Mouse (Mus musculus): ENCODE results near the gene Plekha6. TPM values are rescaled to one million over a fixed set of nuclear protein-coding genes. Genes with fewer than 3 reads are reported as not detected.

The Plekha6 gene
- polyA plus RNA-seq, 1 experiment from 2014 or later: 25.8 TPM

DNA sequence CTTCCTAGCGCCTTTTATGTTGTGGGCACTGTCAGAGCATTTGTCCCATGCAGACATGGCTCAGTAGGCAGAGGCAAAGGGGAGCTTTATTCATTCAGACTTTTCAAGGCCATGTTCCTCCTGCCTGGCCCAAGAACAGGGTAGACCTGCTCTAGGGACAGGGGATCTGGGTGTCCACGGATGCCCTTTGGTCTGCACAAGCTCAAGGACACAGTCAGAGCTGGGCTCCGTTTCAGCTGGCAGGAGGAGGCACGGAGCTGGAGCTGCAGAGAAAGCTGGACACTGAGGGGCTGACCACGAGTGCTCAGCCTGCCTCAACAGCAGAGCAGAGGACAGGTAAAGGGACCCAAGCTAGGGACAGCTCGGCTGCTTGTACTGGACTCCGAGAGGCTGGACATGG is 46.8 kb downstream of the Plekha6 start:
- peaks cover 63% of the 10 kb centered on the region for H3K4me1 ChIP-seq

DNA sequence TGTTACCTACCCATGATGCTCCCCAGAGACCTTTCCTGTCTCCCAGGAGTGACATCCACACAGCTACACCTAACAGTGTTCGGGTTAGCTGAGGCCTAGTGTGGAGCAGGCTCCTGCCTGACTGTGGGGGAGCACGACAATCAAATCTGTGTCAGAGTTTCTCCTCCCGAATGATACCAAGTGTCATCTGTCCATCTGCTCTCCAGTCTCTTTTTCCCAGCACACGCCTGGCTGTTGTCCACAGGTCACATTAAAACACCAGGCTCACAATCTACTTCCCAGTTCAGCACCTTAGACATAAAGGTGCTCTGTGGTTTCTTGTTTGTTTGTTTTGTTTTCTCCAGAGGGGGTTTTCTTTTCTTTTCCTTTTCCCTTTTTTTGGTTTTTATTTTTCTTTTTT is 48.3 kb downstream of the Plekha6 start:
- Histone ChIP-seq H3K4me2 (replicated peaks) (no peak overlapping the region), H3K4me1 (peaks cover 78% of the 10 kb centered on the region), H3K36me3 (no peaks in the 10 kb centered on the region), H3K27ac (no peak overlapping the region), H3K9ac (no peak overlapping the region), H3K27me3 (no peaks in the 10 kb centered on the region), H3K4me3 (no peak overlapping the region), H3K9me3 (replicated peaks) (no peaks in the 10 kb centered on the region)
- WGBS: 61% methylated on average over 4 of the region's 4 CpGs
- ATAC-seq (ENCODE audit: low FRiP score): no peak

More for the DNA sequence above, 46.8 kb downstream of the Plekha6 start:
- no peak; the same call in 1 of the 2 replicates for ATAC-seq (ENCODE audit: low FRiP score)
- Histone ChIP-seq H3K4me3 (no peak overlapping the region), H3K9me3 (replicated peaks) (no peaks in the 10 kb centered on the region), H3K4me2 (replicated peaks) (0 out of 2 replicates have a peak overlapping the region, but pooled peaks have one; percentile 24), H3K27ac (peak overlapping the region; percentile 83), H3K36me3 (no peaks in the 10 kb centered on the region), H3K9ac (no peak overlapping the region), H3K27me3 (no peaks in the 10 kb centered on the region)
- 65% methylated on average over 7 of the region's 7 CpGs for WGBS

DNA sequence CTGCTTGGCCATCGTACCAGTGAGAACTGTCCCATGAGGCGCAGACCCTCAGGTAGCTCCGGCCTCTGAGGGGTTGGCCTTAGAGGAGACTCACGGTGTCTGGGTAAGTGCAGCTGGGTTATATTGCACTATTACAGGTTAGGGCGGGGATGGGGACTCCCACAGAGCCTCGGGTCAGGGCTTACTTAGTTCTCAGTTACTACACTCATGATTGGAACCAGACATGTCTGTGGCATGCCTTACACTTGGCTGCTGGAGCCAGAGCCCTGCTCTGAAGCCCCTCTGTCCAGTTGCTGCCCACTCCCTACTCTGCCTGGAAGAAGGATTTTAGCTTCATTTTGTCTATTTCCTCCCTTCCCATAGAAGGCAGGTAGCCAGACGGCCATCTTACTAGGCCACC is 49.1 kb downstream of the Plekha6 start:
- Histone ChIP-seq H3K27ac (no peak overlapping the region), H3K4me2 (replicated peaks) (no peak overlapping the region), H3K36me3 (no peaks in the 10 kb centered on the region), H3K4me3 (no peak overlapping the region), H3K27me3 (no peaks in the 10 kb centered on the region), H3K9me3 (replicated peaks) (no peaks in the 10 kb centered on the region), H3K4me1 (peaks cover 82% of the 10 kb centered on the region), H3K9ac (no peak overlapping the region)
- WGBS: 72% methylated on average over 7 of the region's 7 CpGs
- no peak for ATAC-seq (ENCODE audit: low FRiP score)

DNA sequence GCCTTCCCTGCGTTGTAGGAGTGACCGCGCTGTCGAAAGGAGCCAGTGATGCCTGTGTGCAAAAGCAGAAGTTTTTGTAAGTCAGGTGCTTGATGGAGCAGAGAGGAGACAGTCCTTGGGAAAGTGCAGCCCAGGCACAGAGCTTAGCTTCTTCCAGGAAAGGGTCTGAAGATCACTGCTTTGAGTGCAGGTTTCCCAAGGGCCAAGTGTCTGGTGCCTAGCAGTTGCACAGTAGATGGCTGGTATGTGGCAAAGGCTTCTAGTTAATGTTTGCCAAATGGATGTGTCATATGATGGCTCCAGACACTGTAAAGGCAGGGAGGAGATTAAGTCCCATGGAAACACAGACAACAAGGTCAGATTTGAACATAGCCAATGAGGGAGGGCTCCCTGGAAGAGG is 49.9 kb downstream of the Plekha6 start:
- H3K4me1 ChIP-seq: peaks cover 86% of the 10 kb centered on the region
- no peak overlapping the region for H3K27ac ChIP-seq
- H3K4me2 ChIP-seq (replicated peaks): no peak overlapping the region
- H3K27me3 ChIP-seq: no peaks in the 10 kb centered on the region
- H3K9me3 ChIP-seq (replicated peaks): no peaks in the 10 kb centered on the region
- 96% methylated on average over 4 of the region's 4 CpGs for WGBS
- no peak overlapping the region for H3K9ac ChIP-seq
- no peak overlapping the region for H3K4me3 ChIP-seq
- H3K36me3 ChIP-seq: no peaks in the 10 kb centered on the region
- ATAC-seq (ENCODE audit: low FRiP score): no peak

DNA sequence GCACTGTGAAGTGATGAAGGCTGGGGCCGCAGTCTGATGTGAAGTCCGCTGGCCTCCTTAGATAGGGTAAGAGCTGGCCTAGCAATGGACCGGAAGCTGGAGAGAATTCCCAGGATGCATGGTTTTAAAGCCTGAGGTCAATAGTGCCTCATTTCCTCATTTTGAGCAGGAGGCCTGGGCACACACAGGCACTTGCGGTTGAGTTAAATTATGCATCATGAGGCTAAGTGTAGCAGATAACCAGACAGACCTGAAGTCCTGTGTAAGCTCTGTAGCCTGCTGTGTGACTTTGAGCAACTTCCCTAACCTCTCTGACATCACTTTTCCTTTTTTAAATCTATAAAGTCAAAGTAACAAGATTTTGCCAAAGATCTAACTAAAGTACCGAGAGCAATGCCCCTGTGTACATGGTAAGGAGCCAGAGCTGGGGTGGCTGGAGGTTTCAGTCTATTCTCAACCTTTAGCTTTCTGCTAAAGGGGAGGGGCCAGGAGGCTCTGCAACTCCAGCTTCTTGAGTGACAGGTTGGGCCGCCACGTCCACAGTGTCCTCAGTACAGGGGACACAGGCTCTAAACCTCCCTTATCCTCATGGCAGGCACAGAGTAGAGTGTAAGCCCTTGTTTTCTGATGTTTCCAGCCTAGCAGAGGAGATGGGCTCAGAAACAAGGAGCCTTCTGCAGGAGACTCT is 50.8 kb downstream of the Plekha6 start:
- Histone ChIP-seq H3K36me3 (no peaks in the 10 kb centered on the region), H3K27ac (peak overlapping the region; percentile 81; the same call in 1 of the 2 replicates), H3K27me3 (no peaks in the 10 kb centered on the region), H3K9ac (no peak overlapping the region; the same call in 1 of the 2 replicates), H3K4me2 (replicated peaks) (no peak overlapping the region), H3K9me3 (replicated peaks) (no peaks in the 10 kb centered on the region), H3K4me3 (no peak overlapping the region), H3K4me1 (peaks cover 83% of the 10 kb centered on the region)
- ATAC-seq (ENCODE audit: low FRiP score): no peak
- 68% methylated on average over 7 of the region's 7 CpGs for WGBS

DNA sequence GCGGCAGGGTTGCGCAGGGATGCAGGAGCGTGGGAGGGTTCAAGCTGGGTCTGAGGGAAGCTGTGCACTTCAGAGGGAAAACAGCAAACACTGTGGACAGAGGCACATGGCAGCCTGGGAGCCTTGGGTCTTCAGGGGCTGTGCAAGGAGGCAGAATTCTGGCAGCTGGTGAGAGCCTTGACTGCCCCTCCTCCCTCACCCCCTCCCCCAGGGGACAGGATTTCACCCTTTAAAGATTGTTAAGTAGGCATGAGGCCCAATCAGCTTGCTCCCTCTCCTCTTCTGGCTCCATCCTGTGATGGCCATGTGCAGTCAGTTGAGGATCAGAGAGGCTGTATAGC is 51.3 kb downstream of the Plekha6 start:
- 63% methylated on average over 3 of the region's 3 CpGs for WGBS
- peak; percentile 39; the same call in 1 of the 2 replicates for ATAC-seq (ENCODE audit: low FRiP score)
- no peak overlapping the region for H3K9ac ChIP-seq
- H3K27ac ChIP-seq: peak overlapping the region; percentile 81
- peaks cover 77% of the 10 kb centered on the region for H3K4me1 ChIP-seq
- no peaks in the 10 kb centered on the region for H3K9me3 ChIP-seq (replicated peaks)
- no peak overlapping the region for H3K4me3 ChIP-seq
- no peaks in the 10 kb centered on the region for H3K27me3 ChIP-seq
- no peak overlapping the region for H3K4me2 ChIP-seq (replicated peaks)
- H3K36me3 ChIP-seq: no peaks in the 10 kb centered on the region

DNA sequence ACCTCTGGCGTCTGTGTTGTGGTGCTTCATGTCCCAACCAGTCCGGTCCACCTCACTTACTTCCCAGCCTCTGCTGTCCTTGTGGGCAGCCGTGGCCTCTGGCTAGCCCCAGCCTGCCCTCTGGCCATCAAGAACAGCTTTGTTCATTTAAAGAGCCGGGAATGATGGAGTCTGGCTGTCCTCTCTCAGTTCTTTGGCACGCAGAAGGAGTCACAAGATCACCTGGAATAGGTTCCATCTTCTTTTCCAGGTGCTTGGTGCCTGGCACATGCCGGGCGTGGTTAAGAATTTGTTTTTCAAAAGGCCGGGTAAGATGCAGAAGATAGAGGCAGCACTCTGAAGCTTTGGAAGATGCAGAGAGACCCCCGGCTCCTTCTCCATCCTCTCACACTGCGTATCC is 51.7 kb downstream of the Plekha6 start:
- H3K9ac ChIP-seq: no peak overlapping the region
- ATAC-seq (ENCODE audit: low FRiP score): no peak; the same call in 1 of the 2 replicates
- no peaks in the 10 kb centered on the region for H3K27me3 ChIP-seq
- H3K4me3 ChIP-seq: no peak overlapping the region
- no peaks in the 10 kb centered on the region for H3K9me3 ChIP-seq (replicated peaks)
- WGBS: 74% methylated on average over 10 of the region's 10 CpGs
- peaks cover 73% of the 10 kb centered on the region for H3K4me1 ChIP-seq
- no peaks in the 10 kb centered on the region for H3K36me3 ChIP-seq
- H3K27ac ChIP-seq: peak overlapping the region; percentile 81
- H3K4me2 ChIP-seq (replicated peaks): no peak overlapping the region

DNA sequence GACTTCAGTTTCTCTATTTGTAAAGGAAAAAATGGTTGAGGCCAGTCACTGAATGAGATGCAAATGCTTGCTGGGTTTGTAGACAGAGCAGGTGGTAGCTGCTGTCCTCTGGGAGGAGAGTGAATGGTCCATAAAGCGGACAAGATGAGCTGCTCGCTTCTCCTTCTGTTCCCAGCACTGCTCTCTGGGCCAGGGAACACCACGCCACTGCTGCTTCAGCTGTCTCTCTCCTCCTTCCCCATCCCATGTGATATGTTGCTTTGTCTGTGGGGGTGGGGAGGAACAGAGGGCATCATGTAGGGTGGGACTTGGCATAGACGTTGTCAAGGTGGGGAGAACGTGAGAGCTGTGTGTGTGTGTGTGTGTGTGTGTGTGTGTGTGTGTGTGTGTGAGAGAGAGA is 53.0 kb downstream of the Plekha6 start:
- H3K9me3 ChIP-seq (replicated peaks): no peaks in the 10 kb centered on the region
- no peak overlapping the region for H3K4me2 ChIP-seq (replicated peaks)
- peak overlapping the region; percentile 81 for H3K27ac ChIP-seq
- no peaks in the 10 kb centered on the region for H3K27me3 ChIP-seq
- ATAC-seq (ENCODE audit: low FRiP score): peak; percentile 70
- peaks cover 72% of the 10 kb centered on the region for H3K4me1 ChIP-seq
- H3K9ac ChIP-seq: 0 out of 2 replicates have a peak overlapping the region, but pooled peaks have one; percentile 1
- WGBS: 34% methylated on average over 5 of the region's 5 CpGs
- no peak overlapping the region for H3K4me3 ChIP-seq
- no peaks in the 10 kb centered on the region for H3K36me3 ChIP-seq

DNA sequence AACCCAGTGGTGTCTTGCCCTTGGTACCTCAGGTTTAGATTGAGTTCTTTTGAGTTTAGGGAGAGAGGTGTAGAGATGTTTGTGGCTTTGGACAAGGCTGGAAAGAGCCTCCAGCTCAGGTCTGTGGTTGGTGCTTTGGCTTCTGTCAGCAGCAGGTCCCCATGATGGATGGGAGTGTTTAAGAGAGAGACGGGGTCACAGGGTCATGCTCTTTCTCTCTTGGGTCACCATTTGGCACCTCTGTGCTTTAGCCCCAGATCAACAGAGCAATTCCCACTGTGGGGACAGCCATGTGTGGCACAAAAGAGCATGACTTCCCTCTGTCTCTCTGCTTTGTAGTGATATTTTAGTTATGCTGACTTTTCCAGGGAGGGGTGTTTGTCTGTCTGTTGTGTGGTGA is 55.1 kb downstream of the Plekha6 start:
- no peak for ATAC-seq (ENCODE audit: low FRiP score)
- Histone ChIP-seq H3K4me3 (no peak overlapping the region), H3K4me1 (peaks cover 73% of the 10 kb centered on the region), H3K36me3 (no peaks in the 10 kb centered on the region), H3K9me3 (replicated peaks) (no peaks in the 10 kb centered on the region), H3K9ac (no peak overlapping the region), H3K27me3 (no peaks in the 10 kb centered on the region), H3K4me2 (replicated peaks) (no peak overlapping the region), H3K27ac (no peak overlapping the region)
- WGBS: 42% methylated on average over 1 of the region's 1 CpGs

DNA sequence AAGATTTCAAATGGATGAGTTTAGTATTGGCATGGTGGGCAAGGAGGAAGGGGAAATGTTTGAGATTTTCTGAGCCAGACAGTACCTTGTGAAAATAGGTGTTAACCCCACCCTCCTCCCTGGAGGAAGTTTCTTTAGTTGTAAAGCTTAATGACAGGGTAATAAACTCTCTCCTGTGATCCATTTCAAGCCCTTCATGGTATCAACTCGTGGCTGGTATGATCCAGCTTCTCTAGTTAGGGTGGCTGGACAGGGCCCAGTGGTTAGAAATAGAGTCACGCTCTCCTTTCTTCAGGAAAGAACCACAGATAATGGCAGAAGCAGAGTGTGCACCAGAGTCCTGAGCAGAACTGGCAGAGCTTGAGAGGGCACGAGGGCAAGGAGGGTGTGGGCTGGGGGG is 57.4 kb downstream of the Plekha6 start:
- H3K9ac ChIP-seq: no peak overlapping the region
- H3K4me2 ChIP-seq (replicated peaks): no peak overlapping the region
- H3K4me3 ChIP-seq: no peak overlapping the region
- no peaks in the 10 kb centered on the region for H3K36me3 ChIP-seq
- H3K27ac ChIP-seq: no peak overlapping the region
- no peak for ATAC-seq (ENCODE audit: low FRiP score)
- peaks cover 60% of the 10 kb centered on the region for H3K4me1 ChIP-seq
- H3K9me3 ChIP-seq (replicated peaks): no peaks in the 10 kb centered on the region
- 0 out of 2 replicates have a peak, but pooled peaks cover 3% of the 10 kb centered on the region for H3K27me3 ChIP-seq
- WGBS: 82% methylated on average over 2 of the region's 3 CpGs

DNA sequence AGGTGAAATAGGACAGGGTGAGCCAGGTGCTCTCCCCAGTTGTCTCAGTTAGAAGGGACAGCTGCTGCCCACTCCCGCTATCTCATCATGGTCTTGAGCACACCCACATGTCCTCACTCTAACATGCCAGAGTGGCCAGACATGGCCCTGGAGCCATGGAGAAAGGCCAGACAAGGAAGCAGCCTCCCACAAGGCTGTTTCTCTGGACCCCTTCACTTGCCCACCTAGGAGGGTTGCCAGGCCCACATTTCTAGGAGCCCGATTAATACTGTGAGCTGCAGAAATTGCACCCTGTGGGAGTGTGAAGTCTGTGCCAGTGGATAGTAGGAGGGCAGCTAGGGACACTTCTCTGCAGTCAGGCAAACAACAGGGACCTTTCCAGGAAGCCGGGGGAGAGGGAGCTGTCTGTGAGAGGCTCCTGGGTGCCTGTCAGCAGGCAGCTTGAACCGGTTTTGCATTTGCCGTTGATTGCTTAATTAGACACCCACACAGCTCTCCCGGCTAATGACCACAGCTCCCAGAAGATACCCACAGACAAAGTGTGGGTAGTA is 58.5 kb downstream of the Plekha6 start:
- H3K36me3 ChIP-seq: no peaks in the 10 kb centered on the region
- H3K9me3 ChIP-seq (replicated peaks): no peaks in the 10 kb centered on the region
- H3K27ac ChIP-seq: peak overlapping the region; percentile 49
- H3K4me2 ChIP-seq (replicated peaks): no peak overlapping the region
- H3K4me3 ChIP-seq: no peak overlapping the region
- peaks cover 60% of the 10 kb centered on the region for H3K4me1 ChIP-seq
- 0 out of 2 replicates have a peak, but pooled peaks cover 3% of the 10 kb centered on the region for H3K27me3 ChIP-seq
- ATAC-seq (ENCODE audit: low FRiP score): peak; percentile 37
- 0 out of 2 replicates have a peak overlapping the region, but pooled peaks have one; percentile 4 for H3K9ac ChIP-seq
- 44% methylated on average over 6 of the region's 6 CpGs for WGBS

DNA sequence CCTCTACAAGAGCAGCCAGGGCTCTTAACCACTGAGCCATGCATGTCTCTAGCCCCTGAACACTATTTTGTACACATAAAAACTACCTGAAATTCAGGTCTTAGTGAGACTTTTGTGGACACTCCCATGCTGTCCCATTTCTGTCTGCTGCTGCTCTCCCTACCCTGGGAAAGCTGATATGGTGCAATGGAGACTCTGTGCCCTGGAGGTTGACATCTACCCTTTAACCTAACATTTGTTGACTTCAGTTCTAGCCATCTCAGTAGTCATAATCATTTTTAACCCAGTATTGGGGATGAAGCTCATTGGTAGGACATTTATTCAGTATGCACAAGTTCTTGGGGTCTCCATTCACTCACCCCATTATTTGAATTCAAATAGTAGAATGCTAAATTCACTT is 60.7 kb downstream of the Plekha6 start:
- H3K4me2 ChIP-seq (replicated peaks): no peak overlapping the region
- no peak overlapping the region for H3K9ac ChIP-seq
- no peak for ATAC-seq (ENCODE audit: low FRiP score)
- H3K9me3 ChIP-seq (replicated peaks): no peaks in the 10 kb centered on the region
- 0 out of 2 replicates have a peak, but pooled peaks cover 3% of the 10 kb centered on the region for H3K27me3 ChIP-seq
- H3K4me3 ChIP-seq: no peak overlapping the region
- no peaks in the 10 kb centered on the region for H3K36me3 ChIP-seq
- H3K27ac ChIP-seq: no peak overlapping the region
- peaks cover 49% of the 10 kb centered on the region for H3K4me1 ChIP-seq

DNA sequence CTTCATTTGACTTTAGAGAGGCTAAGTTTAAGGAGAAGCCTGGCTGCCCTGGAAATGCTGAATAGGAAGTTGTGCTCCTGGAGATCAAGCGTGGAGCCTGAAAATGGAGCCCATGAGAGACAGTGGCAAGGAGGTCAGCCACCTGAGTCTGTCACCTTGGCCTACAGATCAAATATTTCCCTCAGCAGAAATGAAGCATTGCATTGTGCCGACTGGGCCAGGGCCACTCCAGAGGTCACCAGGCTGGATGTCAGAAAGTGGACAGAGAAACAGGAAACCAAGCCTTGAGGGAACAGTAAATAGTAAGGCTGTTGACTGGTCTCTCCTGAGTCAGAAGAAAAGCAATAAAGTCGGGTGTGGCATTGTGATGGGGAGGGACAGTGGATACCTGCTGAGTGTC is 61.1 kb downstream of the Plekha6 start:
- H3K4me2 ChIP-seq (replicated peaks): no peak overlapping the region
- no peak overlapping the region for H3K27ac ChIP-seq
- 77% methylated on average over 3 of the region's 3 CpGs for WGBS
- ATAC-seq (ENCODE audit: low FRiP score): no peak
- no peak overlapping the region for H3K4me3 ChIP-seq
- peaks cover 49% of the 10 kb centered on the region for H3K4me1 ChIP-seq
- no peak overlapping the region for H3K9ac ChIP-seq
- 0 out of 2 replicates have a peak, but pooled peaks cover 3% of the 10 kb centered on the region for H3K27me3 ChIP-seq
- no peaks in the 10 kb centered on the region for H3K36me3 ChIP-seq
- H3K9me3 ChIP-seq (replicated peaks): no peaks in the 10 kb centered on the region

Data from hindbrain, embryonic 12.5 days (tissue).